Mouse (Mus musculus) hindbrain, embryonic 16.5 days (tissue): Measurements from ENCODE around the gene Ush2a. TPM values are rescaled to one million over a fixed set of nuclear protein-coding genes. Genes with fewer than 3 reads are reported as not detected.

Source experiments
- ATAC-seq: fragments of 200-750 bp; cut with Nextera tagmentation; 2 replicates; pipeline ENCODE4 v1.8.0; 2017; ENCODE audit warnings: moderate TSS enrichment, moderate library complexity
- H3K27ac ChIP-seq: fragments of 300-500 bp; sonication (generic); 2 replicates; pipeline ENCODE4 v1.5.1; 2014; ENCODE audit warnings: low read depth, mild to moderate bottlenecking, control low read depth, low read length, moderate library complexity
- H3K27me3 ChIP-seq: fragments of 300-500 bp; sonication (generic); replicated peaks from 2 replicates; pipeline ENCODE4 v1.6.1; 2014; ENCODE audit warnings: low read length; ENCODE audit not compliant: control insufficient read depth, insufficient read depth
- H3K36me3 ChIP-seq: fragments of 300-500 bp; sonication (generic); 2 replicates; pipeline ENCODE4 v1.6.1; 2014; ENCODE audit warnings: mild to moderate bottlenecking, low read length, moderate library complexity, mixed read lengths; ENCODE audit not compliant: control insufficient read depth, insufficient read depth
- H3K4me1 ChIP-seq: fragments of 300-500 bp; sonication (generic); 2 replicates; pipeline ENCODE4 v1.6.1; 2014; ENCODE audit warnings: low read depth, low read length; ENCODE audit not compliant: control insufficient read depth, insufficient read depth
- H3K4me2 ChIP-seq: fragments of 300-500 bp; sonication (generic); 2 replicates; pipeline ENCODE4 v1.6.1; 2014; ENCODE audit warnings: mild to moderate bottlenecking, low read length, control low read depth, moderate library complexity
- H3K4me3 ChIP-seq: fragments of 300-500 bp; sonication (generic); 2 replicates; pipeline ENCODE4 v1.5.1; 2014; ENCODE audit warnings: mild to moderate bottlenecking, low read length, control low read depth, moderate library complexity
- H3K9ac ChIP-seq: fragments of 300-500 bp; sonication (generic); 2 replicates; pipeline ENCODE4 v1.6.1; 2014; ENCODE audit warnings: low read depth, mild to moderate bottlenecking, control low read depth, low read length, moderate library complexity
- H3K9me3 ChIP-seq: fragments of 300-500 bp; sonication (generic); 2 replicates; pipeline ENCODE4 v1.6.1; 2014; ENCODE audit warnings: mild to moderate bottlenecking, low read length, moderate library complexity; ENCODE audit not compliant: control insufficient read depth
- WGBS: fragments of 180-500 bp; shearing (Covaris S2); extraction: QIAGEN DNeasy Blood & Tissue Kit; methylation state at CpG from one replicate; pipeline ENCODE4 v1.1.7; 2014; 5-methylcytosine and 5-hydroxymethylcytosine counted together
- polyA plus RNA-seq: library from polyadenylated mRNA; unstranded; fragments of >200 nt; fragmentation: Nextera tagmentation; extraction: Ambion mirVana; gene quantifications from 2 replicates; pipeline ENCODE4 v1.2.1, GENCODE M21; 2015

The Ush2a gene
- polyA plus RNA-seq, 1 experiment from 2014 or later: 0.34 TPM

DNA sequence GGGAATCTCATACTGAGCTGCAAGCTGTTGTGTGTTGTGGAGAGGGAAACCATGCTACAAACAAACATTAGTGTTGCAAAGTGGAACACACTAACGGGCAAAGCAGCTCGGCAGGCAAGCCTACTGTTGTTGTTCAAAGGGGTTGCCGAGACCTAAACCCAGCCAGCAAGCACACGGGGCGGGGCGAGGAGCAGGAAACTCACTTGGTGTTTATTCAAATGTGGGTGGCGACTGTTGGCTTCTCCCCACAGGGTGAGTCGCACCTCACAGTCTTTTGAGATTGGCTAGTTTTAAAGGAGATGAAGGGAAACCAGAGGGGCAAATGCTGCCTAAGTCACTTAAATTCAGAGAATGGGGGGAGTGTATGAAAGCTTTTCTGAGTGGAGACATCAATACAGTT is 683.5 kb downstream of the Ush2a start:
- H3K27ac ChIP-seq: no peak overlapping the region
- H3K4me1 ChIP-seq: peaks cover 4% of the 10 kb centered on the region
- no peak overlapping the region for H3K4me3 ChIP-seq
- ATAC-seq: no peak
- H3K9me3 ChIP-seq: no peaks in the 10 kb centered on the region
- no peaks in the 10 kb centered on the region for H3K27me3 ChIP-seq
- no peak overlapping the region for H3K9ac ChIP-seq
- no peak overlapping the region for H3K4me2 ChIP-seq
- WGBS: 43% methylated on average over 8 of the region's 8 CpGs
- no peaks in the 10 kb centered on the region for H3K36me3 ChIP-seq

DNA sequence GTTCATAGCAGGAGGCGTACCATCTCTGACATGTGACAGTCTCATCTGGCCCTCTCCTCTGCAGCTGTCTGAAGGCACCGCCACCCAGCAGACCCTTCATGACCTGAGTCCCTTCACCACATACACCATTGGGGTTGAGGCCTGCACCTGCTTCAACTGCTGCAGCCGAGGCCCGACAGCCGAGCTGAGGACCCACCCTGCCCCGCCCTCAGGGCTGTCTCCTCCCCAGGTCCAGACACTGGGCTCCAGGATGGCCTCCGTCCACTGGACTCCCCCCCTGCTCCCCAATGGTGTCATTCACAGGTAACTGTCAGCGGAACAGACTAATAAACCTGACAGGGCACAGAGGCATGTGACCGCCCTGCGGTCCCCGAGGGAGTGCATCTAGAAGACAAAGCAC is 685.0 kb downstream of the Ush2a start:
- 94% methylated on average over 11 of the region's 11 CpGs for WGBS
- no peak overlapping the region for H3K9ac ChIP-seq
- no peak overlapping the region for H3K4me2 ChIP-seq
- no peaks in the 10 kb centered on the region for H3K9me3 ChIP-seq
- H3K4me3 ChIP-seq: no peak overlapping the region
- no peak for ATAC-seq
- H3K27me3 ChIP-seq: no peaks in the 10 kb centered on the region
- H3K4me1 ChIP-seq: peaks cover 4% of the 10 kb centered on the region
- no peak overlapping the region for H3K27ac ChIP-seq
- no peaks in the 10 kb centered on the region for H3K36me3 ChIP-seq

DNA sequence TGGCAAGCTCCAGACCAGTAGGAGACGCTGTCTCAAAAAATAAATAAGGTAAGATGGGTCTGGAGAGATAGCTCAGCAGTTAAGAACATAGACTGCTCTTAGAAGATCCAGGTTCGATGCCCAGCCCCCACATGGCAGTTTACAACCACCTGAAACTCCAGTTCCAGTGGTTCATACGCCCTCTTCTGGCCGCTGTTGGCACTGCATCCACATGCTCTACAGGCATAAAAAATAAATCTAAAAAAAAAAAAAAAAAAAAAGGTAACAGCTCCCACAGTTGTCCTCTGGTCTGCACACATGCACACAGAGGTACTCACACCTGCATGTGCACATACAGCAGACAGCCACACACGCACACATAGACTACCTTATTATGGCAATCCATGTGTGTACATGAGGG is 686.0 kb downstream of the Ush2a start:
- no peak overlapping the region for H3K4me3 ChIP-seq
- H3K27me3 ChIP-seq: no peaks in the 10 kb centered on the region
- H3K9ac ChIP-seq: no peak overlapping the region
- WGBS: 60% methylated on average over 5 of the region's 5 CpGs
- ATAC-seq: no peak
- H3K4me2 ChIP-seq: no peak overlapping the region
- H3K27ac ChIP-seq: no peak overlapping the region
- H3K4me1 ChIP-seq: peaks cover 4% of the 10 kb centered on the region
- H3K9me3 ChIP-seq: no peaks in the 10 kb centered on the region
- H3K36me3 ChIP-seq: no peaks in the 10 kb centered on the region

DNA sequence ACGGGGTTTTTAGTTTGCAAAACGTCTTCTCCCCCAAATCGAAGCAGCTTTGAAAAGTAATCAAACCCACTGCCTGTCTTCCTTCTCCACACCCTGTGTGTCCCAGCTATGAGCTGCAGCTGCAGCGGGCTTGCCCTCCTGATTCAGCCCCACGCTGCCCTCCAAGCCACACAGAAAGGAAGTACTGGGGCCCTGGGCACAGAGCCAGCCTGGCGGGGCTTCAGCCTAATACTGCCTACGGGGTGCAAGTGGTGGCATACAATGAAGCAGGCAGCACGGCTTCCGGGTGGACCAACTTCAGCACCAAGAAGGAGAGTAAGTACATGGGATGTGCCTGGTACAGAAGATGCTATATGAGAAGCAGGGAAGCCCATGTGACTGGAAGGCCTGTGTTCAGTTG is 686.5 kb downstream of the Ush2a start:
- peak; percentile 73 for ATAC-seq
- peaks cover 4% of the 10 kb centered on the region for H3K4me1 ChIP-seq
- no peaks in the 10 kb centered on the region for H3K27me3 ChIP-seq
- 51% methylated on average over 9 of the region's 9 CpGs for WGBS
- H3K9me3 ChIP-seq: no peaks in the 10 kb centered on the region
- H3K27ac ChIP-seq: no peak overlapping the region
- H3K4me2 ChIP-seq: no peak overlapping the region
- H3K36me3 ChIP-seq: no peaks in the 10 kb centered on the region
- no peak overlapping the region for H3K4me3 ChIP-seq
- no peak overlapping the region for H3K9ac ChIP-seq

DNA sequence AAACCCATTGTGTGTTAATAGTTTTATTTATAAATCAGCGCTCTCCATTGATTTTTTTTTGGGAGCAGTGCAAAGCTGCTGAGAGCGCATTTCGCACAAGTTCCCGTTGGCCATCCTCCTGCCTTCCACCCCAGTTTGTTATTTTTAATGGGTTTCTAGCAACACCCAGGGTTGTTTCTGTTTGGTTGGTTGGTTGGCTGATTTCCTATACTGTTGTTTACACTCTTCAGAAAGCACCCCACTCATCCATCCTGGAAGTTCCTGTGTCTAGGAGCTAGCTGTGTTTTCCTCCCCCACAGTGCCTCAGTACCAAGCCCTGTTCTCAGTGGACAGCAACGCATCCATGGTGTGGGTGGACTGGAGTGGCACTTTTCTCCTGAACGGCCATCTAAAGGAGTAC is 689.3 kb downstream of the Ush2a start:
- Histone ChIP-seq H3K9ac (no peak overlapping the region), H3K27me3 (no peaks in the 10 kb centered on the region), H3K36me3 (no peaks in the 10 kb centered on the region), H3K9me3 (no peaks in the 10 kb centered on the region), H3K27ac (no peak overlapping the region), H3K4me3 (no peak overlapping the region), H3K4me1 (peaks cover 4% of the 10 kb centered on the region), H3K4me2 (no peak overlapping the region)
- 89% methylated on average over 6 of the region's 6 CpGs for WGBS
- no peak for ATAC-seq

DNA sequence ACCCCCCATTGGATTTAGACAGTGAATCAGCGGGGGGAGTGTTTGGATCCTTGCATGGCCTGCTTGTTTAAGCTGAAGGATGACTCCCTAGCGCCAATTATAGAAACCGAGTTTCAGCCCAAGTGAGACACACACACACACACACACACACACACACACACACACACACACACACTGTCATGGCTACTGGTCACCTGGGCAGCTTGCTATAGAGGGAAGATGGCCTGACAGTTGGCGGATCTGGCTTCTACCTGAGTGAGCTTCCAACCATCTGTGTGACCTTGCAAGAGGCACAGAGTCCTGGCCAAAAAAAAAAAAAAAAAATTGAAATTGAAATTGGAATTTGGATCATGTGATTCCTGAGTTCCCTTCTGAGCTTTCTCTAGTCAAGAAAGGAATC is 690.7 kb downstream of the Ush2a start:
- Histone ChIP-seq H3K4me3 (no peak overlapping the region), H3K4me1 (peaks cover 4% of the 10 kb centered on the region), H3K27me3 (no peaks in the 10 kb centered on the region), H3K36me3 (no peaks in the 10 kb centered on the region), H3K9me3 (no peaks in the 10 kb centered on the region), H3K27ac (no peak overlapping the region), H3K9ac (no peak overlapping the region), H3K4me2 (no peak overlapping the region)
- ATAC-seq: no peak
- WGBS: 97% methylated on average over 4 of the region's 4 CpGs

DNA sequence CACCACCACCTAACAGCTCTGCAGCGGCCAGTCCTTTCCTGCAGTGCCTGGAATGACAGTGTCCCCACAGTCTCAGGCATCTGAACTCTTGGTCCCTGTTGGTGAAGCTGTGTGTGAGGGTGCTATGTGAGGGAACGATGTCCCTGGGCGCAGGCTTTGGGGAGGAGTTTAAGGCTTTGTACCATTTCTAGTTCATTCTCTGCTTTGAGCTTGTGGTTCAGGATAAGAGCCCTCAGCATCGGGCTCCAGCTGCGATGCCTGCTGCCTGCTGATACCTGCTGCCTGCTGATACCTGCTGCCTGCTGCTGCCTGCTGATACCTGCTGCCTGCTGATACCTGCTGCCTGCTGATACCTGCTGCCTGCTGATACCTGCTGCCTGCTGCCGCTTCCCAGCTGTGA is 711.3 kb downstream of the Ush2a start:
- WGBS: 97% methylated on average over 6 of the region's 6 CpGs

DNA sequence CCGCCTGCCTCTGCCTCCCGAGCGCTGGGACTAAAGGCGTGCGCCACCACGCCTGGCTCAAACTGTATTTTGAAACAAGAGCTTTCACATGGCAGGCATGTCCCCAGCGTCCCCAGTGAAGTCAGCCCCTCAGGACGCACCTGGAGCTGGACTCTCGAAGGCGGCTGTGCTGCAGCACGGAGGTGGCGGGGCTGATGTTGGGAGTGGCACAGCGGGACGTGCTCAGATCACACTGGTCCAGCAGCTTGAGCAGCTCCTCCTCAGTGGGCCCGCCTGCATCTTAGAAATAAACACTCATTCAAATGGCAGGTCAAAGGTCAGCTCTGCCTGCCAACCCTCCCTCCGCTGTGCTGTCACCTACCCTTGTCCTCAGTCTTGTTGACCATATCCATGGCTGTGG is 712.1 kb downstream of the Ush2a start:
- Histone ChIP-seq H3K4me3 (no peak overlapping the region), H3K9ac (no peak overlapping the region), H3K4me1 (no peaks in the 10 kb centered on the region), H3K4me2 (no peak overlapping the region), H3K9me3 (no peaks in the 10 kb centered on the region), H3K27ac (no peak overlapping the region), H3K27me3 (no peaks in the 10 kb centered on the region), H3K36me3 (peaks cover 40% of the 10 kb centered on the region)
- ATAC-seq: no peak
- WGBS: 89% methylated on average over 16 of the region's 16 CpGs

More for the DNA sequence above, 711.3 kb downstream of the Ush2a start:
- H3K4me1 ChIP-seq: no peaks in the 10 kb centered on the region
- H3K9me3 ChIP-seq: no peaks in the 10 kb centered on the region
- H3K4me2 ChIP-seq: no peak overlapping the region
- H3K4me3 ChIP-seq: no peak overlapping the region
- no peak overlapping the region for H3K9ac ChIP-seq
- no peak for ATAC-seq
- no peaks in the 10 kb centered on the region for H3K27me3 ChIP-seq
- H3K36me3 ChIP-seq: peaks cover 39% of the 10 kb centered on the region
- no peak overlapping the region for H3K27ac ChIP-seq

DNA sequence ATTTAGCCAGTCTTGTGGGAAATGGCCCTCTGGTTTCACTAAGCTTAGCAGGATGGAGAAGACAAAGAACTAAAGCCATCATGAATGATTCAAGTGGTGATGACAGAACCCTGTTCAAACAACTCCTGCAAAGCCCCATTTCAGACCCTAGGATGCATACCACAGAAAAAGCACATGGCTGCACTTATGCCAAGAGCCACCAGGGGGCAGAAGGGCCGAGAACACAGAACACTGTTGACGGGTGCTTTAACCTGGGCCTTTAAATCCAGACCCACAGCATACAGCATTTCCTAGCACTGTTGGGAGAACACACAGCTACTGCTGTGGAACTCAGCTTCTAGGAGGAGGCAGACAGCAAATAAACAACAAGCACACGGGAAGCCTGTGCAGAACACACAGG is 718.2 kb downstream of the Ush2a start:
- Histone ChIP-seq H3K9ac (no peak overlapping the region), H3K27me3 (no peaks in the 10 kb centered on the region), H3K4me3 (no peak overlapping the region), H3K9me3 (no peaks in the 10 kb centered on the region), H3K4me2 (no peak overlapping the region), H3K36me3 (peaks cover 36% of the 10 kb centered on the region), H3K27ac (no peak overlapping the region), H3K4me1 (no peaks in the 10 kb centered on the region)
- 0 out of 2 replicates have a peak, but pooled peaks have one; percentile 52 for ATAC-seq
- 23% methylated on average over 3 of the region's 3 CpGs for WGBS

DNA sequence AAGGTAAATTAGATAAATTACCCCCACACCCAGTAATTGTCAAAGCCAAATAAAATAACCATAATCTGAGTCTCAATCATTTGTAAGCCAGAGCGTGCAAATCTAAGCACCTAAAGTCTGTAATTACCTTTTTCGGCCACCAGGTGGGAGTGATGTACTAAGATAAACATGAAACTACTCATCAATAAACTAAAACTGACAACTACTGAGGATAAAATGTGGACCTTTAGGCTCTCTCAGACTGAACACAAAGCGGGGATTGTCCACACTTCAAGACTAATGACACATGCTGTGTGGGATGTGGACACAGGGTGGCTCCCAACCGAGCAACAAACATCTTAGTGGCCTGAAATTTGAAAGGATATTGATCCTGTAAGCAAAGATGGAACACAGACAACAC is 731.4 kb downstream of the Ush2a start:
- peaks cover 31% of the 10 kb centered on the region for H3K36me3 ChIP-seq
- no peak overlapping the region for H3K27ac ChIP-seq
- no peak overlapping the region for H3K4me2 ChIP-seq
- 32% methylated on average over 4 of the region's 4 CpGs for WGBS
- no peak overlapping the region for H3K9ac ChIP-seq
- no peaks in the 10 kb centered on the region for H3K9me3 ChIP-seq
- no peak for ATAC-seq
- no peak overlapping the region for H3K4me3 ChIP-seq
- no peaks in the 10 kb centered on the region for H3K4me1 ChIP-seq
- H3K27me3 ChIP-seq: no peaks in the 10 kb centered on the region
